Mouse (Mus musculus) neural tube, embryonic 13.5 days (tissue): Measurements from ENCODE around the gene Txndc11. TPM values are rescaled to one million over a fixed set of nuclear protein-coding genes. Genes with fewer than 3 reads are reported as not detected.

Experiments used
- ATAC-seq: fragments of 200-750 bp; cut with Nextera tagmentation; 2 replicates; pipeline ENCODE4 v1.8.0; 2017; ENCODE audit warnings: low read depth, mild to moderate bottlenecking, moderate TSS enrichment, moderate library complexity
- H3K27ac ChIP-seq: fragments of 300-500 bp; sonication (generic); replicated peaks from 2 replicates; pipeline ENCODE4 v1.5.1; 2015; ENCODE audit warnings: moderate library complexity, mild to moderate bottlenecking, inconsistent platforms
- H3K27me3 ChIP-seq: fragments of 300-500 bp; sonication (generic); 2 replicates; pipeline ENCODE4 v1.6.1; 2015; ENCODE audit warnings: mild to moderate bottlenecking, inconsistent platforms
- H3K36me3 ChIP-seq: fragments of 300-500 bp; sonication (generic); 2 replicates; pipeline ENCODE4 v1.6.1; 2015; ENCODE audit warnings: mild to moderate bottlenecking, inconsistent platforms
- H3K4me1 ChIP-seq: fragments of 300-500 bp; sonication (generic); replicated peaks from 2 replicates; pipeline ENCODE4 v1.6.1; 2015; ENCODE audit warnings: inconsistent platforms
- H3K4me2 ChIP-seq: fragments of 300-500 bp; sonication (generic); 2 replicates; pipeline ENCODE4 v1.6.1; 2015; ENCODE audit warnings: inconsistent platforms, mild to moderate bottlenecking, moderate library complexity
- H3K4me3 ChIP-seq: fragments of 300-500 bp; sonication (generic); 2 replicates; pipeline ENCODE4 v1.5.1; 2015; ENCODE audit warnings: mild to moderate bottlenecking, inconsistent platforms
- H3K9ac ChIP-seq: fragments of 300-500 bp; sonication (generic); 2 replicates; pipeline ENCODE4 v1.6.1; 2015; ENCODE audit warnings: moderate library complexity, mild to moderate bottlenecking, inconsistent platforms
- H3K9me3 ChIP-seq: fragments of 300-500 bp; sonication (generic); 2 replicates; pipeline ENCODE4 v1.6.1; 2016; ENCODE audit warnings: inconsistent platforms
- WGBS: fragments of 180-500 bp; shearing (Covaris S2); methylation state at CpG from one replicate; pipeline ENCODE4 v1.1.7; 2015; 5-methylcytosine and 5-hydroxymethylcytosine counted together
- polyA plus RNA-seq: library from polyadenylated mRNA; unstranded; fragments of >200 nt; fragmentation: Nextera tagmentation; extraction: Ambion mirVana; gene quantifications from 2 replicates; pipeline ENCODE4 v1.2.1, GENCODE M21; 2015

Txndc11 gene
- polyA plus RNA-seq, 1 experiment from 2014 or later, result 29.6 TPM

DNA sequence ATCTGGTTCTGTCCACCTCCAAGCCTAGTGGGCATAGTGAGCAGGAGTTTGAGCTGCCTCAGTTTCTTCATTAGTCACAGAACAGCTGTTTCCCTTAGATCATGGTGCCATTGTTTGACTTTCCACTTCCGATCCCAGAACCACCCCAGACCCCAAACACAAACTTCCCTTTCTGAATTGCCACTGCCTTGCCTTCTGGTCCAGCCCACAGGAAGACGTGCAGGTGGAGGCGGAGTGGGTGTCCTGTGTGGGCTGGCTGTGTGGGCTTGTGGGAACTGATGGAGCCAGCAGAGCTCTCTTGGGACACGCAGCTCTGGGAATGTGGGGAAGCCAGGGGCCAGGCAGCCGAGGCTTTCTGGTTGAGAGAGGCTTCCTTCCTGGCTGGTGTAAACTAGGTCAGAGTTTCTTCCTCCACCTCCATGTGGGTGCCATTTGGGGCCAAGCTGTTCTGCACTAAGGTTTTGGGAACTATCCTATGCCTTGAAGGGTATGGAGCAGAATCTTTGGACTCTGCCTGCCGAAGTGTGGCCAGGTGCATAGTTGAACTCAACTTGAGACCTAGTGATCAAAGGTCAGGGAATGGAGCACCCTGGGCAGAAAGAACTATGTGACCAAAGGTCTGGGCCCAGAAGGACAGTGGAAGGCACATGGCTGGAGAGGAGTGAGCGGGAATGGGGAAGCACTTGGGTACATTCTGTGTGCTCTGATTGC, 64.6 kb downstream of the Txndc11 start:
- peaks cover 85% of the 10 kb centered on the region for H3K4me1 ChIP-seq
- no peak for ATAC-seq
- 74% methylated on average over 7 of the region's 7 CpGs for WGBS
- H3K9ac ChIP-seq, result peak overlapping the region; percentile 90; the same call in 1 of the 2 replicates
- peaks cover 37% of the 10 kb centered on the region for H3K36me3 ChIP-seq
- 0 out of 2 replicates have a peak overlapping the region, but pooled peaks have one; percentile 1 for H3K4me3 ChIP-seq
- H3K27me3 ChIP-seq, result no peaks in the 10 kb centered on the region
- no peaks in the 10 kb centered on the region for H3K9me3 ChIP-seq
- H3K4me2 ChIP-seq, result peak overlapping the region; percentile 77
- H3K27ac ChIP-seq, result peak overlapping the region; percentile 68

GRCm38 (mm10) chr16:11069271-11069670, 65.2 kb downstream of the Txndc11 start:
- H3K27ac ChIP-seq, result 0 out of 2 replicates have a peak overlapping the region, but pooled peaks have one; percentile 68
- 0 out of 2 replicates have a peak overlapping the region, but pooled peaks have one; percentile 1 for H3K4me3 ChIP-seq

GRCm38 (mm10) chr16:11068666-11069065, 65.8 kb downstream of the Txndc11 start:
- peak overlapping the region; percentile 81; the same call in 1 of the 2 replicates for H3K4me3 ChIP-seq
- H3K9ac ChIP-seq, result peak overlapping the region; percentile 90
- H3K36me3 ChIP-seq, result peaks cover 25% of the 10 kb centered on the region
- H3K4me2 ChIP-seq, result peak overlapping the region; percentile 77
- H3K9me3 ChIP-seq, result no peaks in the 10 kb centered on the region
- H3K27ac ChIP-seq, result no peak overlapping the region
- no peak for ATAC-seq
- H3K4me1 ChIP-seq, result peaks cover 87% of the 10 kb centered on the region
- H3K27me3 ChIP-seq, result no peaks in the 10 kb centered on the region
- 95% methylated on average over 3 of the region's 3 CpGs for WGBS

More at GRCm38 (mm10) chr16:11069271-11069670, 65.2 kb downstream of the Txndc11 start:
- peaks cover 87% of the 10 kb centered on the region for H3K4me1 ChIP-seq
- peak overlapping the region; percentile 77 for H3K4me2 ChIP-seq
- ATAC-seq, result no peak
- H3K9me3 ChIP-seq, result no peaks in the 10 kb centered on the region
- H3K9ac ChIP-seq, result peak overlapping the region; percentile 90
- peaks cover 31% of the 10 kb centered on the region for H3K36me3 ChIP-seq
- 91% methylated on average over 6 of the region's 6 CpGs for WGBS
- H3K27me3 ChIP-seq, result no peaks in the 10 kb centered on the region

DNA sequence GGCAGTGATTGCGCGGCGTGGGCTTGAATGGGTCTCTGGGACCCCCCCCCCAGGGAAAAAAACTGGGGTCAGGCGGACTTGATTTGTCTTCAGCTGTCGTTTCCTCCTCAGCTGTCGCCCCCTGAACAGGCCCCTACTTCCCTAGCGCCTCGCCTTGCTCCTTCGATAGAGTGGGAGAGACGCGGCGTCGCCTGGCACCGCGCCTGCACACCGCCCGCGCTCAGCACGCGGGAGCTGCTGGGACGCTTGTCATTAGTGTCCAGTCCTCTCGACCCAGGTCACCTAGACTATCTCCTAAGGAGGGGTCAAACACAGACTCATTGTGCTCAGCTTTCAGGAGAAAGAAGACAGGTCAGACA, 67.6 kb downstream of the Txndc11 start:
- peak overlapping the region; percentile 81 for H3K4me3 ChIP-seq
- peak; percentile 57 for ATAC-seq
- H3K4me2 ChIP-seq, result peak overlapping the region; percentile 77
- H3K4me1 ChIP-seq, result peaks cover 82% of the 10 kb centered on the region
- H3K27me3 ChIP-seq, result no peaks in the 10 kb centered on the region
- peak overlapping the region; percentile 90 for H3K9ac ChIP-seq
- H3K27ac ChIP-seq, result peak overlapping the region; percentile 98
- H3K36me3 ChIP-seq, result peaks cover 6% of the 10 kb centered on the region
- no peaks in the 10 kb centered on the region for H3K9me3 ChIP-seq
- under 1% methylated on average over 22 of the region's 22 CpGs for WGBS

GRCm38 (mm10) chr16:11066029-11066832, 68.2 kb downstream of the Txndc11 start, which contains the start of gene Litaf:
Gene Litaf (minus strand): TSS chr16:11066157.
- ATAC-seq, result peak; percentile 97
- H3K4me2 ChIP-seq, result peak within 1 kb of the TSS; percentile 77
- H3K27ac ChIP-seq, result peak within 1 kb of the TSS; percentile 98
- WGBS, result under 1% methylated on average over 68 of the region's 78 CpGs
- no peaks in the 10 kb centered on the region for H3K9me3 ChIP-seq
- peak within 1 kb of the TSS; percentile 90 for H3K9ac ChIP-seq
- H3K36me3 ChIP-seq, result peaks cover under 1% of the 10 kb centered on the region; the same call in 1 of the 2 replicates
- H3K4me1 ChIP-seq, result peaks cover 76% of the 10 kb centered on the region
- H3K4me3 ChIP-seq, result peak within 1 kb of the TSS; percentile 81
- no peaks in the 10 kb centered on the region for H3K27me3 ChIP-seq

DNA sequence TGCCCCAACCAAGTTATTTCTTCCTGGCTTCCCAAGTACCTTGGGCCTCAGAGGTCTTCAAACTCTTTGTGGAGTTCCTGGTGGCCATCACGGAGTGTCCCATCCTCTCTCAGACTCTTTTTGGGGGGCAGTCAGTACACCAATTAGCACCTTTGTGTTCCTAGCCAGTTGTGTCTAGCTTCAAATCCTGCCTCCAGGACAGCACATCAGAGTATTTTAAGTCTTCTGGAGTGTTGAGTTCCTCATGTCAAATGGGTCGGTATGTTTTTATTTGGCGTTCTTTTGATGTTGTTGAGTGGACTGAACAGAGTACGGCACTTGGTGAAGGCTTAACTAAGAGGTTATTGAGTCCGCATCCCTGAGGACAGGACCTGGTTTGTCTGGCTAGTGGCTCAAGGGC, 69.0 kb downstream of the Txndc11 start:
- Histone ChIP-seq H3K27me3 (no peaks in the 10 kb centered on the region), H3K36me3 (no peaks in the 10 kb centered on the region), H3K4me2 (peak overlapping the region; percentile 61), H3K4me1 (peaks cover 69% of the 10 kb centered on the region), H3K4me3 (peak overlapping the region; percentile 81), H3K9me3 (no peaks in the 10 kb centered on the region), H3K9ac (peak overlapping the region; percentile 65), H3K27ac (peak overlapping the region; percentile 98)
- 58% methylated on average over 5 of the region's 5 CpGs for WGBS
- ATAC-seq, result peak; percentile 7; the same call in 1 of the 2 replicates

GRCm38 (mm10) chr16:11064742-11065141, 69.7 kb downstream of the Txndc11 start:
- 88% methylated on average over 6 of the region's 6 CpGs for WGBS
- Histone ChIP-seq H3K27me3 (no peaks in the 10 kb centered on the region), H3K9me3 (no peaks in the 10 kb centered on the region), H3K9ac (no peak overlapping the region), H3K4me3 (no peak overlapping the region), H3K4me2 (0 out of 2 replicates have a peak overlapping the region, but pooled peaks have one; percentile 61), H3K36me3 (no peaks in the 10 kb centered on the region), H3K27ac (no peak overlapping the region), H3K4me1 (peaks cover 62% of the 10 kb centered on the region)
- ATAC-seq, result no peak

- Histone ChIP-seq H3K9me3 (no peaks in the 10 kb centered on the region), H3K27ac (peak overlapping the region; percentile 85; the same call in 1 of the 2 replicates), H3K4me1 (peaks cover 58% of the 10 kb centered on the region), H3K36me3 (no peaks in the 10 kb centered on the region), H3K9ac (no peak overlapping the region), H3K4me2 (no peak overlapping the region), H3K4me3 (no peak overlapping the region), H3K27me3 (no peaks in the 10 kb centered on the region)
- no peak for ATAC-seq
- WGBS, result 93% methylated on average over 4 of the region's 4 CpGs
Measured at GRCm38 (mm10) chr16:11064341-11064740, 70.1 kb downstream of the Txndc11 start.

DNA sequence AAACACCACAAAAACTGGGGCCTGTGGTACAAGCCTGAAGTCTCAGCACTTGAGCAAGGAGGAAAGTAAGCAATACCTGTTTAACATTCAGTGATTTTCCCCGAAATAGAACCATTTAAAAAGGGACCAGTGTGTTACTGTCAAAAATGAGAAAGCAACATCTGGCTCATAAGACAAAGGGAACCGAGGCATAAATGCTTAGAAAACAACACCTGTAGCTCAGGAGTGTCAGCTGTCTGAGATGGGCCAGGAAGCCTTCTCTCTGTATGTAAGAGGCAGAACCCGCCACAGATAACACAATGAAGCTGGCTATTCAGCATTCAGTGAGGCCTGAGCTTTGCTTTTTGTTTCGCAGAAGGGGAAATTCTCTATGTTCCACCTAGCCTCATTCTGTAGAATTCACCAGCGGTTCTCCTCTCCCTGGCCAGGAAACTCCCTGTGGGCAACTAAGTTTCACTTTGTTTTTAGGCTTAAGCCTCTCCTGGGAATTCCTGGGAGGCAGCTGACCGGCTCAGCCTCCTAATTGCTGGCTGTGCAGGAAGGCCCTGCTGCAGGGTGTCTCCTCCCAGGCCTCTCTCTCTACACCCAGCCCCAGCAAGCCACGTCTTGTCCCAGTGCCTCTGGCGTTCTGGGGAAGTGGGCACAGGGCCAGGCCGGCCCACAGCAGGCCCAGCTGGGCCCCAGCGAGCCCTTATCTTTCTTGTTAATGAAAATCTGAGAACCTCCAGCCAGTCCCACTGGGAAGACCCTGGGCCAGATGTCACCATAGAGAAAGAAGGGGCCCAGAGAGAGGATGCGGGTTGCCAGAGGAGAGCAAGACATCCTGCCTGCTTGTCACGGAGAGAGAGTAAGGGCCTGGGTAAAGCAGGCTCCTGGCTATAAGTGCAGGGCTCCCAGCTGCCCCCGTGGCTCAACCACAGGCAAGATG, 71.4 kb downstream of the Txndc11 start:
- peaks cover 46% of the 10 kb centered on the region for H3K4me1 ChIP-seq
- peak overlapping the region; percentile 85 for H3K27ac ChIP-seq
- no peaks in the 10 kb centered on the region for H3K36me3 ChIP-seq
- peak overlapping the region; percentile 55 for H3K9ac ChIP-seq
- H3K9me3 ChIP-seq, result no peaks in the 10 kb centered on the region
- peak overlapping the region; percentile 11; the same call in 1 of the 2 replicates for H3K4me2 ChIP-seq
- no peak overlapping the region for H3K4me3 ChIP-seq
- WGBS, result 16% methylated on average over 13 of the region's 13 CpGs
- peak; percentile 11; the same call in 1 of the 2 replicates for ATAC-seq
- no peaks in the 10 kb centered on the region for H3K27me3 ChIP-seq

DNA sequence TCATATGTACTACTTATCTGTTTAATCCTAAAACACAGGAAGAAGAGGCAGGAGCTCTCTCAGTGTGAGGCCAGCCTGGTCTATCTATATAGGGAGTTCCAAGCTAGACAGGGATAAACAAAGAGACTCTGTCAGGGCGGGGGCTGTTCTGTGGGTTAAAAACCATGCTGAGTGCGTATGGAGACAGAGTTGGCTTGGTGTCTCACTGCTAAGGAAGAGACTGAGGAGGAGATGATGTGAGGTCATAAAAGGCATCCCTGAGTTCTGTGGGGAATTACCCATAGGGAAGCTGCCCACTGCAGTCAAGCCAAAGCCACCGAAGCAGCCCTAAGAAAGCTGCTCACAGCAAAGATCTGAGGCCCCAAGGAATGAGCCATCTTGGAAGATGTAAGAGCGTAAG, 73.8 kb downstream of the Txndc11 start, which contains the start of gene Snn:
TSS of gene Snn (plus strand) at position 301 of the 400 bp plus-strand sequence.
- WGBS, result 77% methylated on average over 4 of the region's 4 CpGs
- H3K27me3 ChIP-seq, result no peaks in the 10 kb centered on the region
- no peaks in the 10 kb centered on the region for H3K9me3 ChIP-seq

GRCm38 (mm10) chr16:11055916-11056315, 78.5 kb downstream of the Txndc11 start:
- Histone ChIP-seq H3K27me3 (no peaks in the 10 kb centered on the region), H3K9me3 (no peaks in the 10 kb centered on the region), H3K4me2 (no peak overlapping the region), H3K36me3 (no peaks in the 10 kb centered on the region), H3K4me1 (no peaks in the 10 kb centered on the region), H3K27ac (no peak overlapping the region), H3K9ac (no peak overlapping the region), H3K4me3 (no peak overlapping the region)
- 79% methylated on average over 5 of the region's 5 CpGs for WGBS
- ATAC-seq, result no peak

More for the DNA sequence above, 73.8 kb downstream of the Txndc11 start, which contains the start of gene Snn:
- Histone ChIP-seq H3K4me3 (no peak within 1 kb of the TSS), H3K27ac (no peak within 1 kb of the TSS), H3K4me2 (no peak within 1 kb of the TSS), H3K36me3 (no peaks in the 10 kb centered on the region), H3K9ac (no peak within 1 kb of the TSS), H3K4me1 (peaks cover 33% of the 10 kb centered on the region)
- no peak for ATAC-seq
